Mouse (Mus musculus) brain, embryonic 14.5 days (tissue): ENCODE data around the gene Krtap9-5.

Experiments
- CTCF ChIP-seq: fragments of 200-500 bp; IDR thresholded peaks from 2 replicates; pipeline ENCODE4 v1.5.1; 2012; ENCODE audit warnings: inconsistent platforms, mild to moderate bottlenecking, moderate library complexity, borderline replicate concordance; ENCODE audit not compliant: insufficient read depth, insufficient read length; ENCODE audit errors: extremely low read depth
- POLR2A ChIP-seq: fragments of 200-500 bp; IDR thresholded peaks from 2 replicates; pipeline ENCODE4 v1.6.1; 2012; ENCODE audit warnings: mild to moderate bottlenecking, inconsistent platforms, borderline replicate concordance; ENCODE audit not compliant: poor library complexity, insufficient read depth, insufficient read length, severe bottlenecking; ENCODE audit errors: extremely low read depth

DNA sequence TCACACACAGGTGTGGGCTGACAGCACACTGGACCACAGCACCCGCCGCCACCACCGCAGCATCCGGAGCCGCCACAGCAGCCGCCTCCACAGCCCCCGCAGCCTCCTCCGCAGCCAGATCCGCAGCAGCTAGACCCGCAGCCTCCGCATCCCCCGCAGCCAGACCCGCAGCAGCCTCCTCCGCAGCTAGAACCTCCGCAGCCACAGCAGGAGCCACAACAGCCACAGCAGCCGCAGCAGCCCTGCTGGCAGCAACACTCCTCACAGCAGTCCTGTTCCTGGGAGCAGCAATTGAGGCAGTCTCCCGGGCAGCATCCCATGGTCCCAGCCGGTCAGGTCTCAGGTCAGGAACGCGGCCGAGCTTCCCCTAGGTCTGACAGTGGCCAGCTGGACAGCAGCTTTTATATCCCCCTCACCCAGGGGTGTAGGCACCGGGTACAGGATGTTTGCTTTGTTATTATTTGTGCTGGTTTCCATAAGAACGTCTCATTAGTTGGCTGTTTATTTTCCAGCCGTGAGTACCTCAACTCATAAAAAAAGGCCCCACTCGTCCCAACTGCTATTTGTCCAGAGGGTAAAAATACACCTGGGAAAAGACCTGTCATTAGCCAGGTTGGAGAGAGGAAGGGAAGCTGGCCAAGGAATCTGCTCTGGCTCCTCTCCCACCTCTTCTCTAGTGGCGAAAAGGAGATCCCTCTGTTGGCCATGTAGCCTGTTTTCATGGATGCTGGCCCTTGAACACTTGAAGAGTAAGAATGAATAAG, 45.5 kb downstream of the Krtap9-5 start, which contains the start of gene Krtap17-1:
- no peak for TF ChIP-seq CTCF
- no peak for TF ChIP-seq POLR2A
